Mouse (Mus musculus) embryonic facial prominence, embryonic 10.5 days (tissue): ENCODE measurements around the gene Dgkg. TPM values are rescaled to one million over a fixed set of nuclear protein-coding genes. Genes with fewer than 3 reads are reported as not detected.
A peak's percentile ranks its signal among the peaks of the same experiment; 100 is the strongest.

Experiments
- DNase-seq: peaks from one replicate; pipeline ENCODE4 v3.0.0-alpha.2; 2017; ENCODE audit warnings: low spot score
- H3K27ac ChIP-seq: fragments of 300-500 bp; sonication (generic); replicated peaks from 2 replicates; pipeline ENCODE4 v1.5.1; 2016; ENCODE audit warnings: mild to moderate bottlenecking
- H3K27me3 ChIP-seq: fragments of 300-500 bp; sonication (generic); replicated peaks from 2 replicates; pipeline ENCODE4 v1.6.1; 2016; ENCODE audit warnings: low read depth, mild to moderate bottlenecking; ENCODE audit not compliant: poor library complexity, severe bottlenecking
- H3K36me3 ChIP-seq: fragments of 300-500 bp; sonication (generic); replicated peaks from 2 replicates; pipeline ENCODE4 v1.6.1; 2016; ENCODE audit warnings: mild to moderate bottlenecking, moderate library complexity
- H3K4me1 ChIP-seq: fragments of 300-500 bp; sonication (generic); 2 replicates; pipeline ENCODE4 v1.6.1; 2016
- H3K4me3 ChIP-seq: fragments of 300-500 bp; sonication (generic); 2 replicates; pipeline ENCODE4 v1.5.1; 2016; ENCODE audit warnings: mild to moderate bottlenecking, moderate library complexity
- H3K9me3 ChIP-seq: fragments of 300-500 bp; sonication (generic); 2 replicates; pipeline ENCODE4 v1.6.1; 2016; ENCODE audit warnings: mild to moderate bottlenecking
- WGBS: fragments of 180-500 bp; shearing (Covaris S2); methylation state at CpG from one replicate; pipeline ENCODE4 v1.1.7; 2016; 5-methylcytosine and 5-hydroxymethylcytosine counted together
- polyA plus RNA-seq: library from polyadenylated mRNA; unstranded; fragments of >200 nt; fragmentation: Nextera tagmentation; extraction: Ambion mirVana; gene quantifications from 2 replicates; pipeline ENCODE4 v1.2.1, GENCODE M21; 2016

The Dgkg gene
- polyA plus RNA-seq, 1 experiment from 2014 or later, result 0.22 TPM

DNA sequence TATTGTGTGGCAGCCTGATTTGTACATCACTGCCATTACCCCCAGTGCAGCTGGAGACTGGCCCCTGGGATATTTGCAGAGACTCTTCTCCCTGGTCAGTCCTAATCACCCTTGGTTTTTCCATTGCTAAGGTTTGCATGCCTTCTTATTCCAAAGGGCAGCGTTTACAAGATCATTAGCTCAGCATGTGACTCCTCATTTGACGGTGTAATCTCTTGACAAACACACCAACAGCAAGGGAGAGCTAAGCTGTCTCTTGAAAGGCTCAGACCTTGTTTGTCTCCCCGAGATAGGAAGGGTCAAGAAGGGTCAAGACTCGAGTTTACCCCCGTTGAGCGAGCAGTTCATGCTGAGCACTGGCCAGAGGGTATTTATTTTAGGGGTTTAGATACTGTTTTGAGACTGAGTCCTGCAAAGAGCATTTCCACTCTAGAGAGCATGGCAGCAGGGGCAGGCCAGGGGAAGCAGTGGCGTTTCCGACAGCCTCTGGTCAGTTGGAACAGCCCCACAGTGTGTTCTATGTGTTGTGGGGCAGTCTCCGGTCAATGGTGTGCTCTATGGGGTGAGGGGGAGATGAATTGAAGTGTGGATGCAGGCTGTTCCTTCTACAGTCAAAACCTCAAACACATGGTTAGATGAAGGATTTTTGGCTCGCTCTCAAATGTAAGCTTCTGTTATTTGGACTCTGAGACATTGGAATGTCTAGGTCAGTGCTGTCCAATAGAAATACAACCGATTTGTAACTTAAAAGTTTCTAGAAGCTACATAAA, 105.6 kb downstream of the Dgkg start:
- no peak for DNase-seq
- 21% methylated on average over 11 of the region's 11 CpGs for WGBS
- Histone ChIP-seq H3K9me3 (no peaks in the 10 kb centered on the region), H3K4me1 (peaks cover 32% of the 10 kb centered on the region), H3K4me3 (no peak overlapping the region), H3K36me3 (no peaks in the 10 kb centered on the region), H3K27ac (no peak overlapping the region), H3K27me3 (peaks cover 37% of the 10 kb centered on the region)

- 81% methylated on average over 5 of the region's 5 CpGs for WGBS
- H3K4me1 ChIP-seq, result peaks cover 39% of the 10 kb centered on the region
- H3K4me3 ChIP-seq, result no peak overlapping the region
- H3K27ac ChIP-seq, result no peak overlapping the region
- DNase-seq, result no peak
- no peaks in the 10 kb centered on the region for H3K36me3 ChIP-seq
- H3K27me3 ChIP-seq, result peaks cover 37% of the 10 kb centered on the region
- H3K9me3 ChIP-seq, result no peaks in the 10 kb centered on the region
These were observed 107.7 kb downstream of the Dgkg start for GRCm38 (mm10) chr16:22549346-22549745.

- H3K27me3 ChIP-seq, result peaks cover 34% of the 10 kb centered on the region
- peak overlapping the region; percentile 60 for H3K4me3 ChIP-seq
- DNase-seq, result peak; percentile 91
- 9% methylated on average over 26 of the region's 26 CpGs for WGBS
- H3K9me3 ChIP-seq, result no peaks in the 10 kb centered on the region
- H3K27ac ChIP-seq, result peak overlapping the region; percentile 81
- peaks cover 29% of the 10 kb centered on the region for H3K4me1 ChIP-seq
- H3K36me3 ChIP-seq, result no peaks in the 10 kb centered on the region
These were observed 108.6 kb downstream of the Dgkg start for GRCm38 (mm10) chr16:22548167-22549080.

DNA sequence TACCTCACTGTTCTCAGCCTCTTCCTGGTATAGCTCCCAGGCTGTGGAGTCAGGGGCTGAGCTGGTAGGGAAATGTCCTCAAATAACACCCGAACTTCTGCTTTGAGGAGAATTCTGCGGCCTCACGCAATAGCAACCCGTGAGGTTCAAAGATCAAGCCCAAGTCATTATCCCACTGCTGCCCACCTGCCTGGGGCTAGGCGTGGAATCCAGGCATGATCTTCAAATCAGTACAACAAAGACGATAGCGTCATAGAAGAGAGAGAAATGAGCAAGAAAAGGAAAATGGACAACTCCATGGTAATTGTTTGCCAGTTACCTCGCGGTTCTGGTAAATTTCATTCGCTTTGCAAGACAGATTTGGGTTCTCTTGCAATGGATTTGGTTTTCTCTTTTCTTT, 109.3 kb downstream of the Dgkg start:
- no peaks in the 10 kb centered on the region for H3K9me3 ChIP-seq

DNA sequence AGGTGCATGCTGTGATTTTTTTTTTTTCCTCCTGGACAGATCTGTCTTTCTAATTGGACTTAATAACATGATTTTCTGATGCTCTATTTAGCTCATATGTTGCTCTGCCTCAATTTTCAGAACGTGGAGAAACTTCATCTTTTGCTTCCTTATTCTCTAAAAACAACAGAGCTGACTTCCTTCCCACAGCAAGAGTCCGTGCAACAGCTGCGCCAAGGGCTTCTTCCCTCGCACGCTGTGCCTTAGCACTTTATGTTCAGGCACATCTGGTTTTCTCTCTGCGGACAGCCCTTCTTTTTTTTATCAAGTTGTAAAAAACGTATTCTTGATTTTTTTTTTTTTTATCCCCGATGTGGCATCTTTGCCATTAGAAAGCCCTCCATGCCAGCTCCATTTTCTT, 111.2 kb downstream of the Dgkg start:
- Histone ChIP-seq H3K9me3 (no peaks in the 10 kb centered on the region), H3K27ac (no peak overlapping the region), H3K27me3 (peaks cover 21% of the 10 kb centered on the region), H3K4me3 (no peak overlapping the region), H3K36me3 (no peaks in the 10 kb centered on the region), H3K4me1 (peaks cover 22% of the 10 kb centered on the region)
- no peak for DNase-seq
- WGBS, result 76% methylated on average over 8 of the region's 8 CpGs

More for the DNA sequence above, 109.3 kb downstream of the Dgkg start:
- H3K4me1 ChIP-seq, result peaks cover 28% of the 10 kb centered on the region
- DNase-seq, result no peak
- no peaks in the 10 kb centered on the region for H3K36me3 ChIP-seq
- WGBS, result 57% methylated on average over 10 of the region's 10 CpGs
- H3K27ac ChIP-seq, result no peak overlapping the region; the same call in 1 of the 2 replicates
- peaks cover 27% of the 10 kb centered on the region for H3K27me3 ChIP-seq
- H3K4me3 ChIP-seq, result peak overlapping the region; percentile 60

DNA sequence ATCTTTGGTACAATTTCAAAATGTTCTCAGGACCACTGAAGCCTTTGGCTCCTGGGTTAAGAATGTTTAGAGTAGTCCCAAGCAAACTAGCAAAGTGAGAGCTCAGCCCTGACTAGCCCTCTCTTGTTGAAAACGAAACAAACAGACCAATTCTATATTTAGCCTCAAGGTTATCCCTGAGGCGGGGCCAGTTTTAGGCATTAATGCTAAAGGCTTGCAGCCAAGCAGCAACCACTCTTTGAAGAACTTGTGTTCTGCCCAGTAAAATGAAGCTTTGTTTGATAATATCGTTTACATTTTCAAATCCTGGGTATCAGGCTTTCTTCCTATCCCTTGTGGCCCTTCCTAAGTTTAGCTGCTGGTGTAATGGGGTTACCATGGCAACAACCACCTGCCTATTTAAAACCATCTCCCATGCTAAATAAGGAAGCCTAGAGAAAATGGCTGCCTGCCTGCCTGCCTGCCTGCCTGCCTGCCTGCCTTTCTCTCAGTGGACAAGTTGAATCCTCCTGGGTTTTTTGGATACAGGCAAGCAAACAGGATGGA, 111.9 kb downstream of the Dgkg start:
- Histone ChIP-seq H3K4me3 (no peak overlapping the region), H3K4me1 (peaks cover 22% of the 10 kb centered on the region), H3K27ac (no peak overlapping the region), H3K9me3 (no peaks in the 10 kb centered on the region), H3K27me3 (peaks cover 14% of the 10 kb centered on the region), H3K36me3 (no peaks in the 10 kb centered on the region)
- DNase-seq, result peak; percentile 30
- 47% methylated on average over 3 of the region's 3 CpGs for WGBS

- no peak for DNase-seq
- Histone ChIP-seq H3K36me3 (no peaks in the 10 kb centered on the region), H3K4me1 (peaks cover 10% of the 10 kb centered on the region), H3K27ac (no peak overlapping the region), H3K9me3 (no peaks in the 10 kb centered on the region), H3K4me3 (no peak overlapping the region), H3K27me3 (peaks cover 12% of the 10 kb centered on the region; the same call in 1 of the 2 replicates)
- 83% methylated on average over 6 of the region's 6 CpGs for WGBS
These were observed 114.3 kb downstream of the Dgkg start for GRCm38 (mm10) chr16:22542691-22543141.

- no peak for DNase-seq
- Histone ChIP-seq H3K36me3 (no peaks in the 10 kb centered on the region), H3K27me3 (peaks cover 8% of the 10 kb centered on the region; the same call in 1 of the 2 replicates), H3K4me3 (no peak overlapping the region), H3K9me3 (no peaks in the 10 kb centered on the region), H3K4me1 (no peaks in the 10 kb centered on the region), H3K27ac (no peak overlapping the region)
- WGBS, result 77% methylated on average over 6 of the region's 6 CpGs
These were observed 117.7 kb downstream of the Dgkg start for GRCm38 (mm10) chr16:22539275-22539674.

DNA sequence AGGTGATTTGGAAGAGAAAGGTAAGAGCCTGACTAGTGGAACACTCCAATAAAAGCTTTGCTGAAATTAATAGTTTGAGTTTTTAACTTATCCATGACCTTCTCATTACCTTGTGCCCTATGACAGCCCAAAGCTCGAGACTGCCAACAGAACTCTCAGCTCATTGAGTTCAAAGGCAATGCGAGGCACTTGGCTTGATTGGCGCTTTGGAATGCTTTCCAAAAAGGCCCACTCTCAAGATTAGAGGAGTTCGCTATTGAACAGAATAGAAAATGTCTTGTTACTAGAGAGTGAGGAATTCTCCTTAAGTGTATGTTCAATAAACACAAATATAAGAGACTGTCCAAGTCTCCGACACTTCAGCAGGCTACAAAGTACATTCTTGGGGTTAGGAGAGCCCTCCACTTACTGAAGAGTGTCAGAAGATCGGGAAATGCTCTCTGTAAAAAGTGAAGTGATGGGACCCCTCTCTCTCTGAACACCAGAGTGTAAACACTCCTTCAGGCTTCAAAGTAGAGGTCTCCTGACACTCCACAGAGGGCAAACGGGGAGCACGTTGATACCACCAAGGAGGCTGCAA, 120.3 kb downstream of the Dgkg start:
- Histone ChIP-seq H3K36me3 (no peaks in the 10 kb centered on the region), H3K27ac (no peak overlapping the region), H3K4me1 (peaks cover 9% of the 10 kb centered on the region; the same call in 1 of the 2 replicates)

GRCm38 (mm10) chr16:22533087-22533486, 123.9 kb downstream of the Dgkg start:
- Histone ChIP-seq H3K36me3 (no peaks in the 10 kb centered on the region), H3K9me3 (no peaks in the 10 kb centered on the region), H3K27ac (no peak overlapping the region), H3K27me3 (0 out of 2 replicates have a peak, but pooled peaks cover 8% of the 10 kb centered on the region), H3K4me1 (peaks cover 9% of the 10 kb centered on the region; the same call in 1 of the 2 replicates), H3K4me3 (no peak overlapping the region)
- no peak for DNase-seq
- WGBS, result 83% methylated on average over 3 of the region's 3 CpGs

More for the DNA sequence above, 120.3 kb downstream of the Dgkg start:
- Histone ChIP-seq H3K4me3 (no peak overlapping the region), H3K27me3 (peaks cover 12% of the 10 kb centered on the region; the same call in 1 of the 2 replicates), H3K9me3 (no peaks in the 10 kb centered on the region)
- 79% methylated on average over 8 of the region's 8 CpGs for WGBS
- DNase-seq, result no peak

- Histone ChIP-seq H3K4me1 (peaks cover 14% of the 10 kb centered on the region), H3K4me3 (no peak overlapping the region), H3K27me3 (0 out of 2 replicates have a peak, but pooled peaks cover 8% of the 10 kb centered on the region), H3K27ac (no peak overlapping the region), H3K9me3 (no peaks in the 10 kb centered on the region), H3K36me3 (no peaks in the 10 kb centered on the region)
- 90% methylated on average over 6 of the region's 6 CpGs for whole genome bisulfite sequencing
- no peak for DNase-seq
These were observed 125.2 kb downstream of the Dgkg start for GRCm38 (mm10) chr16:22531834-22532233.

GRCm38 (mm10) chr16:22531041-22531440, 126.0 kb downstream of the Dgkg start:
- Histone ChIP-seq H3K36me3 (no peaks in the 10 kb centered on the region), H3K27ac (no peak overlapping the region), H3K4me3 (no peak overlapping the region), H3K4me1 (peaks cover 14% of the 10 kb centered on the region), H3K9me3 (no peaks in the 10 kb centered on the region), H3K27me3 (0 out of 2 replicates have a peak, but pooled peaks cover 8% of the 10 kb centered on the region)
- DNase-seq, result no peak
- 80% methylated on average over 9 of the region's 9 CpGs for WGBS
